Mouse (Mus musculus): ENCODE data around the gene Gm16506. TPM values are rescaled to one million over a fixed set of nuclear protein-coding genes. Genes with fewer than 3 reads are reported as not detected.
"Not testable (repeated sequence)": the region's sequence is repeated elsewhere in the genome, so short reads cannot be mapped to it uniquely, and the experiment has no call there.

Gene Gm16506
- not detected in 2 replicates for polyA plus RNA-seq (2011; ENCODE audit: insufficient read length, low read depth, missing spikeins)

GRCm38 (mm10) chr14:43727385-43727784, at the start of gene Gm16506:
Gene Gm16506, minus strand, starts transcription at chr14:43727485.
- not testable (repeated sequence) for H3K4me3 ChIP-seq (ENCODE audit: insufficient read depth, low read length); H3K27ac ChIP-seq (ENCODE audit: insufficient read depth, low read length); H3K4me1 ChIP-seq (ENCODE audit: control insufficient read depth, insufficient read depth, low read length)

GRCm38 (mm10) chr14:43747566-43747965, 20.3 kb upstream of the Gm16506 start, which contains the start of gene Gm6526:
Gene Gm6526, plus strand, starts transcription at chr14:43747866.
- not testable (repeated sequence) for H3K27ac ChIP-seq (ENCODE audit: insufficient read depth, low read length); H3K4me1 ChIP-seq (ENCODE audit: control insufficient read depth, insufficient read depth, low read length); H3K4me3 ChIP-seq (ENCODE audit: insufficient read depth, low read length)

GRCm38 (mm10) chr14:43697621-43698020, 29.7 kb downstream of the Gm16506 start, which contains the start of gene Gm7324:
Gene Gm7324, plus strand, starts transcription at chr14:43697828.
- not testable (repeated sequence) for H3K4me1 ChIP-seq (ENCODE audit: control insufficient read depth, insufficient read depth, low read length); H3K4me3 ChIP-seq (ENCODE audit: insufficient read depth, low read length); H3K27ac ChIP-seq (ENCODE audit: insufficient read depth, low read length)

- H3K4me3 ChIP-seq (ENCODE audit: insufficient read depth, low read length); H3K4me1 ChIP-seq (ENCODE audit: control insufficient read depth, insufficient read depth, low read length); H3K27ac ChIP-seq (ENCODE audit: insufficient read depth, low read length): not testable (repeated sequence)
These were observed 50.2 kb downstream of the Gm16506 start, which contains the start of gene Gm8165 for GRCm38 (mm10) chr14:43677099-43677498. Gene Gm8165, minus strand, starts transcription at chr14:43677199.

Other genes with a start within 250 kb of the Gm16506 start
- not detected in 2 replicates for gene Gm5799, start 183.9 kb downstream of the Gm16506 start, polyA plus RNA-seq (2011; ENCODE audit: insufficient read length, low read depth, missing spikeins)
- gene Gm17654, start 148.3 kb downstream of the Gm16506 start, polyA plus RNA-seq (2011; ENCODE audit: insufficient read length, low read depth, missing spikeins) = not detected in 2 replicates
- not detected in 2 replicates for gene Gm10375, start 119.5 kb downstream of the Gm16506 start, polyA plus RNA-seq (2011; ENCODE audit: insufficient read length, low read depth, missing spikeins)
- gene Gm8165, start 50.3 kb downstream of the Gm16506 start, polyA plus RNA-seq (2011; ENCODE audit: insufficient read length, low read depth, missing spikeins) = not detected in 2 replicates
- gene Gm7324, start 29.7 kb downstream of the Gm16506 start, polyA plus RNA-seq (2011; ENCODE audit: insufficient read length, low read depth, missing spikeins) = 4.2 and 8.1 TPM in 2 replicates
- gene Gm6526, start 20.4 kb upstream of the Gm16506 start, polyA plus RNA-seq (2011; ENCODE audit: insufficient read length, low read depth, missing spikeins) = not detected in 2 replicates
- gene Gm8180, start 57.3 kb upstream of the Gm16506 start, polyA plus RNA-seq (2011; ENCODE audit: insufficient read length, low read depth, missing spikeins) = not detected in 2 replicates
- not detected in 2 replicates for gene Ear1, start 148.0 kb upstream of the Gm16506 start, polyA plus RNA-seq (2011; ENCODE audit: insufficient read length, low read depth, missing spikeins)
- not detected in 2 replicates for gene Ear10, start 196.1 kb upstream of the Gm16506 start, polyA plus RNA-seq (2011; ENCODE audit: insufficient read length, low read depth, missing spikeins)
- gene Gm8113, start 197.9 kb upstream of the Gm16506 start, polyA plus RNA-seq (2011; ENCODE audit: insufficient read length, low read depth, missing spikeins) = 2.7 and 3.4 TPM in 2 replicates
- not detected in 2 replicates for gene Ang5, start 229.6 kb upstream of the Gm16506 start, polyA plus RNA-seq (2011; ENCODE audit: insufficient read length, low read depth, missing spikeins)

Measured in embryonic fibroblast, embryonic 13.5 days (primary cell).